In genomic region chr17:45667481-45667880, GRCm38 (mm10) we compare ENCODE assay signal across 26 mouse cellular contexts. TPM values are rescaled to one million over a fixed set of nuclear protein-coding genes. Genes with fewer than 3 reads are reported as not detected.
"Had no signal": no experiment of that assay in that cellular context is flagged by ENCODE, and none has a peak within 500 bp of the region (broad histone marks: within the 10 kb centered on the region; RNA-seq: fewer than 3 reads in every experiment).

No protein-coding gene starts in this region.

- H3K4me1 ChIP-seq: heart, embryonic 12.5 days had no signal

- H3K27ac ChIP-seq: embryonic facial prominence, embryonic 10.5 days; embryonic facial prominence, embryonic 12.5 days; embryonic facial prominence, embryonic 13.5 days; embryonic facial prominence, embryonic 15.5 days; forebrain, embryonic 13.5 days; forebrain, embryonic 15.5 days; gastrocnemius, adult 2 months; heart, adult 2 months; heart, embryonic 10.5 days had no signal

- ATAC-seq: forebrain, embryonic 13.5 days; forebrain, embryonic 14.5 days; forebrain, embryonic 15.5 days; forebrain, embryonic 16.5 days; forebrain, postnatal 0 days had no signal

- H3K9ac ChIP-seq: embryonic facial prominence, embryonic 12.5 days; embryonic facial prominence, embryonic 13.5 days; embryonic facial prominence, embryonic 15.5 days; forebrain, embryonic 13.5 days; forebrain, embryonic 15.5 days; forebrain, postnatal 0 days; heart, embryonic 12.5 days had no signal

- DNase-seq: cerebellum, adult 9-10 months; cerebellum, adult 9-11 months; cerebellum, postnatal 36 days; embryo, embryonic 11 days; forebrain, postnatal 0 days; gastrocnemius, adult 2 months; gastrocnemius, postnatal 10 days; gastrocnemius, postnatal 14 days; gastrocnemius, postnatal 25 days; gastrocnemius, postnatal 36 days; heart, adult 11 months; heart, adult 18-20 months; heart, adult 2 months had no signal

- H3K4me2 ChIP-seq: embryonic facial prominence, embryonic 12.5 days; embryonic facial prominence, embryonic 13.5 days; embryonic facial prominence, embryonic 15.5 days; forebrain, embryonic 13.5 days; forebrain, embryonic 15.5 days; heart, embryonic 11.5 days; heart, embryonic 12.5 days had no signal

- H3K4me3 ChIP-seq: embryonic facial prominence, embryonic 10.5 days; embryonic facial prominence, embryonic 12.5 days; embryonic facial prominence, embryonic 13.5 days; embryonic facial prominence, embryonic 15.5 days; erythroblast, embryonic 14.5 days; forebrain, embryonic 13.5 days; forebrain, embryonic 15.5 days; gastrocnemius, adult 2 months; heart, adult 2 months; heart, embryonic 10.5 days; heart, embryonic 12.5 days had no signal

- H3K9me3 ChIP-seq: embryonic facial prominence, embryonic 10.5 days; embryonic facial prominence, embryonic 12.5 days; embryonic facial prominence, embryonic 13.5 days; embryonic facial prominence, embryonic 15.5 days; forebrain, embryonic 13.5 days; forebrain, embryonic 15.5 days; heart, embryonic 10.5 days; heart, embryonic 12.5 days had no signal

- H3K27me3 ChIP-seq: embryonic facial prominence, embryonic 12.5 days; embryonic facial prominence, embryonic 13.5 days; embryonic facial prominence, embryonic 15.5 days; forebrain, embryonic 13.5 days; forebrain, embryonic 15.5 days; heart, embryonic 12.5 days had no signal

RNA-seq across cellular contexts. Expression of gene Capn11, which starts 8.4 kb away (rescaled TPM):
- polyA plus RNA-seq: embryonic facial prominence, embryonic 14.5 days; erythroblast, embryonic 14.5 days; heart, adult 2 months had no signal
